Mouse (Mus musculus): ENCODE data around the gene Sox5. TPM values are rescaled to one million over a fixed set of nuclear protein-coding genes. Genes with fewer than 3 reads are reported as not detected.
A peak's percentile ranks its signal among the peaks of the same experiment; 100 is the strongest.

Gene Sox5
- polyA plus RNA-seq, 1 experiment from 2014 or later: 19.9 TPM

DNA sequence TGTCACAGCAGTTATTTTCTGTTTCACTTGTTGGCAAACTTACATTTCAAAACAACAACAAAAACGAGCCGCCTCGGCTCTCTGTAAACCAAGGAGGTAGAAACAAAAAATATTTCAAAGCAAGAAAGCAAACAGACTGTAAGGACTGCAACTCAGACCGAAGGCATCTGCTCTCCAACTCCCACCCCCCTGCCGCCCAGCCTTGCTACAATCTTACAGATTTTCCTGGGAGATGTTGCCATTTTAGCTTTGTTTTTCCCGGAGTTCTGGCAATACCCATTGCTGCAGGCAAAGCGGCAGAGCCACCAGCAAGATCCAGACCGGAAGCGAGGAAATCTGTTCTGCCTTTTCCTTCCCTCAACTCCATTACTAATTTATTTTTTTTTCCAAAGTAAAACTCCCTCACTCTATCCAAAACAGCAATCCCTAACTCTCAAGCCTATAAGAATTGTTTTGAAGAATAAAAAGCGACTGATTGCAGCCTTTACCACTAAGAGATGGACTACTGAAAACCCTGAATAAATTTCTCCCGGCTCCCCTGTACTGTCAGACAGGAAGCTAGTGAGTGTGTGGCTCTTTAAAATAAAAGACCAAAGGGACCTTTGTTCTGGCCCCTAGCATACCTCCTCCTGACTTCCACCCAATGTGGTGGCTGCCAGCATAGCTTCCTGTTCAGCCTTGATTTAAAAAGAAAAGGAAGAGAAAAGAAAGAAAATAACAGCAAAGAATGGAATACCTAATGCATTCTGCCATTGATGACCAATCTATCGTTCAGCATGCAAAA is 600.5 kb downstream of the Sox5 start:
- H3K27me3 ChIP-seq (replicated peaks): no peaks in the 10 kb centered on the region
- H3K36me3 ChIP-seq: no peaks in the 10 kb centered on the region
- peaks cover 3% of the 10 kb centered on the region; the same call in 1 of the 2 replicates for H3K4me1 ChIP-seq (replicated peaks)
- WGBS: 57% methylated on average over 12 of the region's 12 CpGs
- H3K4me3 ChIP-seq: peak overlapping the region; percentile 37
- H3K9ac ChIP-seq: 0 out of 2 replicates have a peak overlapping the region, but pooled peaks have one; percentile 36
- peak overlapping the region; percentile 48 for H3K4me2 ChIP-seq
- H3K27ac ChIP-seq (ENCODE audit: poor library complexity, severe bottlenecking): peak overlapping the region; percentile 57; the same call in 1 of the 2 replicates
- H3K9me3 ChIP-seq (replicated peaks): no peaks in the 10 kb centered on the region
- no peak for ATAC-seq (ENCODE audit: insufficient number of reproducible peaks, low FRiP score)

GRCm38 (mm10) chr6:144179111-144179510 is 602.7 kb downstream of the Sox5 start:
- Histone ChIP-seq H3K4me1 (replicated peaks) (peaks cover 6% of the 10 kb centered on the region), H3K4me2 (no peak overlapping the region), H3K9me3 (replicated peaks) (no peaks in the 10 kb centered on the region), H3K27ac (ENCODE audit: poor library complexity, severe bottlenecking) (no peak overlapping the region), H3K4me3 (no peak overlapping the region), H3K27me3 (replicated peaks) (no peaks in the 10 kb centered on the region), H3K9ac (no peak overlapping the region), H3K36me3 (no peaks in the 10 kb centered on the region)
- no peak for ATAC-seq (ENCODE audit: insufficient number of reproducible peaks, low FRiP score)
- WGBS: 50% methylated on average over 3 of the region's 3 CpGs

GRCm38 (mm10) chr6:144176674-144177073 is 605.1 kb downstream of the Sox5 start:
- Histone ChIP-seq H3K9me3 (replicated peaks) (no peaks in the 10 kb centered on the region), H3K4me1 (replicated peaks) (peaks cover 12% of the 10 kb centered on the region), H3K4me2 (no peak overlapping the region), H3K27ac (ENCODE audit: poor library complexity, severe bottlenecking) (no peak overlapping the region), H3K36me3 (no peaks in the 10 kb centered on the region), H3K4me3 (no peak overlapping the region), H3K27me3 (replicated peaks) (no peaks in the 10 kb centered on the region), H3K9ac (no peak overlapping the region)
- ATAC-seq (ENCODE audit: insufficient number of reproducible peaks, low FRiP score): no peak
- 71% methylated on average over 5 of the region's 5 CpGs for WGBS

- H3K27me3 ChIP-seq (replicated peaks): no peaks in the 10 kb centered on the region
- H3K4me1 ChIP-seq (replicated peaks): peaks cover 12% of the 10 kb centered on the region
- H3K36me3 ChIP-seq: no peaks in the 10 kb centered on the region
- no peak overlapping the region for H3K4me2 ChIP-seq
- no peak overlapping the region for H3K9ac ChIP-seq
- H3K27ac ChIP-seq (ENCODE audit: poor library complexity, severe bottlenecking): no peak overlapping the region
- H3K4me3 ChIP-seq: no peak overlapping the region
- H3K9me3 ChIP-seq (replicated peaks): no peaks in the 10 kb centered on the region
- WGBS: 70% methylated on average over 3 of the region's 3 CpGs
- ATAC-seq (ENCODE audit: insufficient number of reproducible peaks, low FRiP score): no peak
Measured at GRCm38 (mm10) chr6:144175590-144175989, 606.2 kb downstream of the Sox5 start.

DNA sequence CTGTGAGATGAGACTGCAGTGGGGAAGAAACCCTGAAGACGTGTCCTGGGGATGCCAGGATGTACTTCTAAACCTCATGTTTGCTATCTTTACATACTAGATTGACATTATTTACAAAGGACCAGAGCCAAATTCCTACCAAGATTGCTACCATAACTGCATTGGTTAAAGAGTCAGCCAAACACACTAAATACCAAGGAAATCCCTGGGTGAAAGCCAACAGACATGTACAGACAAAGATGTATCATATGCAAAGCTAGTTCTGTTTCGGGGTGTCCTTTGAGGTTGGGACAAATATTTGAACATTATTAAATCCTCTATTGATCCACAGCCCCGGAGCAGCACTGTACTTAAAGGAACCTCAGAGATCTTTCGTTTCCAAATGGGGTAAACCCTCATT is 611.2 kb downstream of the Sox5 start:
- WGBS: 71% methylated on average over 4 of the region's 4 CpGs
- peaks cover 13% of the 10 kb centered on the region for H3K4me1 ChIP-seq (replicated peaks)
- H3K27ac ChIP-seq (ENCODE audit: poor library complexity, severe bottlenecking): no peak overlapping the region
- H3K9me3 ChIP-seq (replicated peaks): no peaks in the 10 kb centered on the region
- H3K4me3 ChIP-seq: no peak overlapping the region
- no peaks in the 10 kb centered on the region for H3K27me3 ChIP-seq (replicated peaks)
- ATAC-seq (ENCODE audit: insufficient number of reproducible peaks, low FRiP score): no peak
- H3K36me3 ChIP-seq: no peaks in the 10 kb centered on the region
- no peak overlapping the region for H3K9ac ChIP-seq
- H3K4me2 ChIP-seq: no peak overlapping the region

DNA sequence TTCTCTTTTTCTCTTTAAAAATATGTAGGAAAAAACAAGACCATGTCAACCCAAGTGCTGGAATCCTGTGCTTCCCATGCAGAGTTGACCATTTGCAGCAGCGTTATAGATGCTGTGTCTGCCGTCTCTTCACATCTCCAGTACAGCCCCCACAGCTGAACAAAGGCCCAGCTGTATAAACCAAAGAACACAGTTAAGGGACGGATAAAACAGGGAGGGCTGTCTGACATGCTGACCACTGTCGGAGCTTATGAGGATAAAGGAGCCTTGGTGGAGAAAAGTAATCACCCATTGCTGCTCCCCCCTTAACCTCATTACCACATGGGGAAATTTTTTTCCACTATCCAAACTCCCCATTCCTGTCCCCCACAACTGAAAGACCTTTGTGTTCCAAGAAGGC is 612.0 kb downstream of the Sox5 start:
- Histone ChIP-seq H3K27ac (ENCODE audit: poor library complexity, severe bottlenecking) (peak overlapping the region; percentile 66), H3K36me3 (no peaks in the 10 kb centered on the region), H3K9ac (no peak overlapping the region), H3K4me3 (no peak overlapping the region), H3K27me3 (replicated peaks) (no peaks in the 10 kb centered on the region), H3K9me3 (replicated peaks) (no peaks in the 10 kb centered on the region), H3K4me2 (no peak overlapping the region), H3K4me1 (replicated peaks) (peaks cover 13% of the 10 kb centered on the region)
- 56% methylated on average over 4 of the region's 4 CpGs for WGBS
- no peak for ATAC-seq (ENCODE audit: insufficient number of reproducible peaks, low FRiP score)

- Histone ChIP-seq H3K27ac (ENCODE audit: poor library complexity, severe bottlenecking) (peak overlapping the region; percentile 66), H3K4me3 (no peak overlapping the region), H3K27me3 (replicated peaks) (no peaks in the 10 kb centered on the region), H3K9me3 (replicated peaks) (no peaks in the 10 kb centered on the region), H3K4me2 (no peak overlapping the region), H3K36me3 (no peaks in the 10 kb centered on the region), H3K4me1 (replicated peaks) (peaks cover 9% of the 10 kb centered on the region), H3K9ac (no peak overlapping the region)
- WGBS: 68% methylated on average over 12 of the region's 12 CpGs
- no peak for ATAC-seq (ENCODE audit: insufficient number of reproducible peaks, low FRiP score)
Measured at GRCm38 (mm10) chr6:144168696-144169476, 612.9 kb downstream of the Sox5 start.

- 88% methylated on average over 7 of the region's 7 CpGs for WGBS
- Histone ChIP-seq H3K36me3 (no peaks in the 10 kb centered on the region), H3K27me3 (replicated peaks) (no peaks in the 10 kb centered on the region), H3K27ac (ENCODE audit: poor library complexity, severe bottlenecking) (no peak overlapping the region), H3K4me2 (no peak overlapping the region), H3K9me3 (replicated peaks) (no peaks in the 10 kb centered on the region), H3K9ac (no peak overlapping the region), H3K4me1 (replicated peaks) (peaks cover 4% of the 10 kb centered on the region; the same call in 1 of the 2 replicates), H3K4me3 (no peak overlapping the region)
- ATAC-seq (ENCODE audit: insufficient number of reproducible peaks, low FRiP score): no peak
Measured at GRCm38 (mm10) chr6:144167058-144167457, 614.7 kb downstream of the Sox5 start.

DNA sequence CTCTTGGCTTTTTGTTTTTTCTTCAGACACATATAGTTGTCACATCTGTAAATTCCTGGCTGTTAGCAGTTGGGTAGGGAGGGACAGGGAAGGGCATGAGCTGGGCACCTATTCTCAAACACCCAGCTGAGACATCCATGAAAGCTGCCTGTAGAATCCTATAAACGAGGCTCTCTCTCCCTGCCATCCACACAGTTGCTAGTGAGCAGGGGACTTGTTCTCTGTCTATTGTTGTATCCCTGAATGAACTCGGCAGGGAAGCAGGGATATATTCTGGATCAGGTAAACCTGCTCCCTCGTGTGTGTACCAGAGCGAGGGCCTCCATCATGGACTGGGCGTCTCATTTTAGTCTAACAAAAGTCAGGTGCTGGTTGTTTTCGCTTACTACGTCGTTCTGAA is 615.1 kb downstream of the Sox5 start:
- peak overlapping the region; percentile 37 for H3K27ac ChIP-seq (ENCODE audit: poor library complexity, severe bottlenecking)

GRCm38 (mm10) chr6:144166104-144166503 is 615.7 kb downstream of the Sox5 start:
- no peak for ATAC-seq (ENCODE audit: insufficient number of reproducible peaks, low FRiP score)

More for the DNA sequence above, 615.1 kb downstream of the Sox5 start:
- peaks cover 4% of the 10 kb centered on the region; the same call in 1 of the 2 replicates for H3K4me1 ChIP-seq (replicated peaks)
- ATAC-seq (ENCODE audit: insufficient number of reproducible peaks, low FRiP score): no peak
- H3K9me3 ChIP-seq (replicated peaks): no peaks in the 10 kb centered on the region
- no peak overlapping the region for H3K4me3 ChIP-seq
- H3K27me3 ChIP-seq (replicated peaks): no peaks in the 10 kb centered on the region
- no peak overlapping the region for H3K9ac ChIP-seq
- no peaks in the 10 kb centered on the region for H3K36me3 ChIP-seq
- H3K4me2 ChIP-seq: no peak overlapping the region
- 79% methylated on average over 8 of the region's 8 CpGs for WGBS

DNA sequence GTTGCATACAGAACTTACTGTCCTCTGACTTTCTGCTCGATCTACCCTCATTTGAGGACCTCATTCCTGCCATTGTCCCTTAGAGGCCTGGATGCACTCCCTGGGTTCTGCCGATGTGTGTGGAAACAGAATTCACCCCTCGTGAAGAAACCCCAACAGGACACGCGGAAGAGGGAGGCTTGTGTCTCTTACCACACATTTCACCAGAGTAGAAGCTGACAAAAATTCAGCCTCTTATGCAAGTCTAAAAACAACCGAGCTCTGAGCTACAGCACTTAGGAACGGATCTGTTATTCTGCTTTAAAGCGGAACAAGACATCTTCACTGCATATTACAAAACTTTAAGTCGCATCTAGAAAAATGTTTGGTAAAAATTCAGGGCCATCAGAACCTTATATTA is 618.3 kb downstream of the Sox5 start:
- Histone ChIP-seq H3K27ac (ENCODE audit: poor library complexity, severe bottlenecking) (no peak overlapping the region), H3K9ac (no peak overlapping the region), H3K36me3 (no peaks in the 10 kb centered on the region), H3K9me3 (replicated peaks) (no peaks in the 10 kb centered on the region), H3K4me3 (no peak overlapping the region), H3K4me1 (replicated peaks) (no peaks in the 10 kb centered on the region), H3K27me3 (replicated peaks) (no peaks in the 10 kb centered on the region), H3K4me2 (no peak overlapping the region)
- WGBS: 78% methylated on average over 9 of the region's 9 CpGs
- no peak for ATAC-seq (ENCODE audit: insufficient number of reproducible peaks, low FRiP score)

More at GRCm38 (mm10) chr6:144166104-144166503, 615.7 kb downstream of the Sox5 start:
- Histone ChIP-seq H3K4me1 (replicated peaks) (peaks cover 4% of the 10 kb centered on the region; the same call in 1 of the 2 replicates), H3K4me2 (no peak overlapping the region), H3K9me3 (replicated peaks) (no peaks in the 10 kb centered on the region), H3K9ac (no peak overlapping the region), H3K27me3 (replicated peaks) (no peaks in the 10 kb centered on the region), H3K27ac (ENCODE audit: poor library complexity, severe bottlenecking) (peak overlapping the region; percentile 37), H3K4me3 (no peak overlapping the region), H3K36me3 (no peaks in the 10 kb centered on the region)
- 41% methylated on average over 8 of the region's 8 CpGs for WGBS
